Mouse (Mus musculus) CH12.LX (cell line): ENCODE measurements around the gene Nhsl2. TPM values are rescaled to one million over a fixed set of nuclear protein-coding genes. Genes with fewer than 3 reads are reported as not detected.

ENCODE experiments used
- DNase-seq: peaks from one replicate; pipeline ENCODE4 v3.0.0-alpha.2; 2013; ENCODE audit errors: extremely low read depth
- H3K27ac ChIP-seq: 2 replicates; pipeline ENCODE4 v1.5.1; 2012; ENCODE audit warnings: low read depth, mild to moderate bottlenecking, control low read depth, moderate library complexity; ENCODE audit not compliant: insufficient read depth
- H3K27me3 ChIP-seq: replicated peaks from 2 replicates; pipeline ENCODE3; 2012; ENCODE audit warnings: inconsistent platforms
- H3K36me3 ChIP-seq, 2 experiments: replicated peaks in 1 of 2; 2 replicates each; pipeline versions ENCODE3 to v1.6.1; 2012; ENCODE audit warnings: inconsistent platforms in 1 of 2, low read length in 1 of 2, mild to moderate bottlenecking in 1 of 2, mixed read lengths in 1 of 2, moderate library complexity in 1 of 2; ENCODE audit not compliant: control insufficient read depth in 1 of 2, insufficient read depth in 1 of 2
- H3K4me1 ChIP-seq, 2 experiments: 2 replicates each; pipeline ENCODE4 v1.6.1; 2012; ENCODE audit warnings: inconsistent platforms in 1 of 2, moderate library complexity in 1 of 2; ENCODE audit not compliant: insufficient read depth in 2 of 2, control insufficient read depth in 1 of 2
- H3K4me2 ChIP-seq: 2 replicates; pipeline ENCODE4 v1.6.1; 2012; ENCODE audit warnings: low read depth, mild to moderate bottlenecking, control low read depth; ENCODE audit not compliant: poor library complexity, insufficient read depth, severe bottlenecking
- H3K4me3 ChIP-seq, 3 experiments: fragments of 150-350 bp in 1 of 3; sonication (generic) in 1 of 3; replicated peaks in 1 of 3; 2 replicates each; pipeline versions ENCODE3 to v1.5.1; 2011 to 2012; ENCODE audit warnings: low read depth in 2 of 3, low read length in 2 of 3, mild to moderate bottlenecking in 2 of 3, moderate library complexity in 2 of 3, control low read depth in 1 of 3, improper control_type of control experiment in 1 of 3, inconsistent platforms in 1 of 3, mixed read lengths in 1 of 3; ENCODE audit not compliant: poor library complexity in 1 of 3
- H3K79me2 ChIP-seq: replicated peaks from 2 replicates; pipeline ENCODE4 v1.6.1; 2012; ENCODE audit warnings: mild to moderate bottlenecking, moderate library complexity; ENCODE audit not compliant: control insufficient read depth, poor library complexity, insufficient read depth, severe bottlenecking; ENCODE audit errors: extremely low read depth
- H3K9ac ChIP-seq: 2 replicates; pipeline ENCODE4 v1.6.1; 2012; ENCODE audit warnings: low read depth, mild to moderate bottlenecking, control low read depth, moderate library complexity; ENCODE audit not compliant: insufficient read depth
- H3K9me3 ChIP-seq: replicated peaks from 2 replicates; pipeline ENCODE3; 2012; ENCODE audit warnings: low read length, inconsistent platforms, mixed read lengths
- BHLHE40 ChIP-seq: IDR thresholded peaks from 2 replicates; pipeline ENCODE4 v1.6.1; 2011; ENCODE audit warnings: mild to moderate bottlenecking, low read depth, low read length, improper control_type of control experiment
- CHD1 ChIP-seq: IDR thresholded peaks from 2 replicates; pipeline ENCODE4 v1.6.1; 2012; ENCODE audit warnings: low read depth, low read length, improper control_type of control experiment, inconsistent platforms
- CHD2 ChIP-seq: IDR thresholded peaks from 2 replicates; pipeline ENCODE4 v1.6.1; 2011; ENCODE audit warnings: low read length, improper control_type of control experiment
- E2F4 ChIP-seq: IDR thresholded peaks from 2 replicates; pipeline ENCODE4 v1.6.1; 2011; ENCODE audit warnings: low read depth, low read length, improper control_type of control experiment; ENCODE audit not compliant: insufficient replicate concordance
- EP300 ChIP-seq: IDR thresholded peaks from 2 replicates; pipeline ENCODE4 v1.6.1; 2011; ENCODE audit warnings: low read length, improper control_type of control experiment
- HCFC1 ChIP-seq: IDR thresholded peaks from 2 replicates; pipeline ENCODE4 v1.6.1; 2012; ENCODE audit warnings: low read depth, mild to moderate bottlenecking, inconsistent platforms, low read length, improper control_type of control experiment
- JUN ChIP-seq: IDR thresholded peaks from 2 replicates; pipeline ENCODE4 v1.6.1; 2011; ENCODE audit warnings: low read depth, mild to moderate bottlenecking, low read length, improper control_type of control experiment, moderate library complexity; ENCODE audit not compliant: insufficient read depth
- KAT2A ChIP-seq: IDR thresholded peaks from 2 replicates; pipeline ENCODE4 v1.6.1; 2012; ENCODE audit warnings: low read length, improper control_type of control experiment, inconsistent platforms; ENCODE audit not compliant: insufficient replicate concordance
- MAFK ChIP-seq: IDR thresholded peaks from 2 replicates; pipeline ENCODE4 v1.6.1; 2011; ENCODE audit warnings: low read length, improper control_type of control experiment; ENCODE audit not compliant: insufficient replicate concordance
- MAX ChIP-seq: IDR thresholded peaks from 2 replicates; pipeline ENCODE4 v1.6.1; 2011; ENCODE audit warnings: low read length, improper control_type of control experiment
- MAZ ChIP-seq: IDR thresholded peaks from 2 replicates; pipeline ENCODE4 v1.6.1; 2012; ENCODE audit warnings: low read depth, mild to moderate bottlenecking, inconsistent platforms, low read length, improper control_type of control experiment, moderate library complexity
- MEF2A ChIP-seq: IDR thresholded peaks from 2 replicates; pipeline ENCODE4 v1.6.1; 2014; ENCODE audit warnings: low read depth, mild to moderate bottlenecking, inconsistent platforms, low read length, improper control_type of control experiment, borderline replicate concordance
- MXI1 ChIP-seq: IDR thresholded peaks from 2 replicates; pipeline ENCODE4 v1.6.1; 2011; ENCODE audit warnings: mild to moderate bottlenecking, low read depth, low read length, improper control_type of control experiment
- NELFE ChIP-seq: IDR thresholded peaks from 2 replicates; pipeline ENCODE4 v1.6.1; 2011; ENCODE audit warnings: low read depth, low read length, improper control_type of control experiment
- PAX5 ChIP-seq: IDR thresholded peaks from 2 replicates; pipeline ENCODE4 v1.6.1; 2012; ENCODE audit warnings: low read length, inconsistent platforms, mixed read lengths
- POLR2A ChIP-seq: IDR thresholded peaks from 2 replicates; pipeline ENCODE4 v1.6.1; 2011; ENCODE audit warnings: low read depth, mild to moderate bottlenecking, improper control_type of control experiment, low read length
- SIN3A ChIP-seq: IDR thresholded peaks from 2 replicates; pipeline ENCODE4 v1.6.1; 2012; ENCODE audit warnings: low read length, improper control_type of control experiment, inconsistent platforms
- SMC3 ChIP-seq: IDR thresholded peaks from 2 replicates; pipeline ENCODE4 v1.6.1; 2011; ENCODE audit warnings: low read depth, low read length, improper control_type of control experiment
- TBP ChIP-seq: conservative IDR thresholded peaks from 2 replicates; pipeline ENCODE4 v1.6.1; 2011; ENCODE audit warnings: low read depth, low read length, improper control_type of control experiment
- TCF12 ChIP-seq: IDR thresholded peaks from 2 replicates; pipeline ENCODE4 v1.6.1; 2014; ENCODE audit warnings: low read depth, mild to moderate bottlenecking, inconsistent platforms, low read length, improper control_type of control experiment
- USF1 ChIP-seq: IDR thresholded peaks from 2 replicates; pipeline ENCODE4 v1.6.1; 2014; ENCODE audit warnings: low read depth, mild to moderate bottlenecking, inconsistent platforms, low read length, improper control_type of control experiment
- ZC3H11A ChIP-seq: IDR thresholded peaks from 2 replicates; pipeline ENCODE4 v1.6.1; 2012; ENCODE audit warnings: low read depth, mild to moderate bottlenecking, inconsistent platforms, low read length, improper control_type of control experiment
- ZMIZ1 ChIP-seq: IDR thresholded peaks from 2 replicates; pipeline ENCODE4 v1.6.1; 2012; ENCODE audit warnings: low read depth, mild to moderate bottlenecking, inconsistent platforms, low read length, improper control_type of control experiment
- dilution Hi-C: fragments of 300-500 bp; cut with MboI; formaldehyde crosslinking; loops from 2 replicates; pipeline ENCODE4 v1.14.3; 2020; ENCODE audit warnings: low sequenced_read_pairs; ENCODE audit not compliant: extremely low pct_unique_long_range_greater_than_20kb, extremely low pct_ligation_motif_present
- in situ Hi-C: fragments of 300-500 bp; cut with MboI; formaldehyde crosslinking; loops from 3 replicates; pipeline ENCODE4 v1.14.3; 2019; ENCODE audit warnings: low sequenced_read_pairs, low pct_ligation_motif_present, low pct_unique_long_range_greater_than_20kb, mixed read lengths
- polyA plus RNA-seq: library from polyadenylated mRNA; unstranded; fragments of >175 nt; gene quantifications from 2 replicates; pipeline ENCODE4 v1.2.1, GENCODE M21; 2012; ENCODE audit warnings: low read depth; ENCODE audit not compliant: insufficient read length
- total RNA-seq, 2 experiments: library from RNA; depleted of rRNA; stranded (reverse); fragments of 300-350 nt in 1 of 2; fragments of >200 nt in 1 of 2; gene quantifications; 2 replicates each; pipeline ENCODE4 v1.2.3; 2012 to 2014

Gene Nhsl2
- total and polyA plus RNA-seq, 3 experiments: 0.10 to 0.17 TPM; not detected in 1

DNA sequence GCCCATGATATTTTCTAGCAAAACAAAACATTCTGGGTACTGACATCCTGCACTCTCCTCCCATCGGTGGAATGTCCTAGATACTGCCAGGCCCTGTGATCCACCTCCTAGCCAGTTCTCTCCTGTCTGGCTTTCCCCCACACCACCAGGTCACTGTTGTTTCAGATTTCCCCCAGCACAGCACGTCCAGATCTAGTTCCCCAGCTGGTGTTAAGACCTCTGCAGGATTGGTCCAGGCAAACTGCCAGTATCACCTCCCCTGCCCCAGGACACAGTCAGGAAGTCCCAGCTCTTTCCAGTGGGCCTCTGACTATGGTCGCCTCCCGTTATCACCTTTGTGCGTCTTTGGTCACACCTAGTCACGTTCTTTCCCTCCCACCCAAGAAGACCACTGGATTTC is 134.5 kb downstream of the Nhsl2 start:
- Histone ChIP-seq H3K4me1 (0 out of 4 replicates have a peak, but pooled peaks cover 0 to 7% of the 10 kb centered on the region in 2 experiments), H3K9ac (no peak overlapping the region), H3K79me2 (no peaks in the 10 kb centered on the region), H3K27ac (no peak overlapping the region), H3K4me2 (no peak overlapping the region), H3K9me3 (no peaks in the 10 kb centered on the region), H3K27me3 (no peaks in the 10 kb centered on the region), H3K36me3 (no peaks in the 10 kb centered on the region), H3K4me3 (no peak overlapping the region)
- no peak for TF ChIP-seq MEF2A
- no peak for TF ChIP-seq POLR2A
- TF ChIP-seq KAT2A: no peak
- TF ChIP-seq JUN: no peak
- no peak for TF ChIP-seq NELFE
- no peak for TF ChIP-seq BHLHE40
- TF ChIP-seq TBP: no peak
- no peak for TF ChIP-seq ZC3H11A
- no peak for TF ChIP-seq MAX
- TF ChIP-seq E2F4: no peak
- no peak for TF ChIP-seq MAFK
- no peak for TF ChIP-seq SMC3
- no peak for TF ChIP-seq TCF12
- no peak for TF ChIP-seq MAZ
- TF ChIP-seq HCFC1: no peak
- no peak for TF ChIP-seq CHD1
- TF ChIP-seq MXI1: no peak
- dilution Hi-C loops: no loop called here
- in situ Hi-C loops: no loop called here
- no peak for DNase-seq

DNA sequence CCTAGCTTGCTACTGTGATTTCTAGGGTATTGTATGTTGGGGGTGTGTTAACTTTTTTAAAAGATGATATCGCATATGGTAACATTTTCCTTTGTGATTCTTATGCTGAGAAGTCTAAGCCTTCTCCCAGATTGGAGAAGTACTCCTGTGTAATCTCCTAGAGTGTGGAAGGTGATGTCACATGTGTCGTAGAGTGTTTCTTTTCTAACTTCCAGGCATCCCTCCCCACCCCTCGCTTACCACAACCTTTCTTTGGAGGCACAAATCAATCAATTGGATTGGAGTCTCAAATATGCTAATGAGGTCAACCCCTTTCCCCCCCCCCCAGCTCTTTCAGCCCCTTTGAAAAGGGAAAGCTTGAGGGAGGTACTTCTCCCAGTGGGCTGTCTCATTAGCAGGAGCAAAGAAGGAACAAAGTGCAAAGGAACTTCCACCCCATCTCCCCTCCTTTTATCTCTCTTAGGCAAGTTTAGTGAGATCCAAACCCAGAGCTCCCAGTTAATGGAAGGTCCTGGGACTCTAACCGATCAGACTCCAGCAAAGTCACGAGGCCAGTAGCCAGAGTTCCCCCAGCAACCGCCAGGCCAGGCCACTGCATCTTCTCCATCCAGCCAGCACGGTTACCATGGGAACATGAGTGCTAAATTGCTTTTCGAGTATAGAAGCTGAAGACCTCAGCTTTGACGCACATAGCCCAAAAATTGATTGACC is 137.6 kb downstream of the Nhsl2 start:
- H3K4me1 ChIP-seq: 0 out of 4 replicates have a peak, but pooled peaks cover 0 to 7% of the 10 kb centered on the region in 2 experiments
- no peak overlapping the region for H3K4me3 ChIP-seq
- no peak overlapping the region for H3K9ac ChIP-seq
- no peaks in the 10 kb centered on the region for H3K36me3 ChIP-seq
- TF ChIP-seq E2F4 (no peak), ZMIZ1 (no peak), CHD2 (no peak), SIN3A (no peak), PAX5 (no peak), MXI1 (no peak), EP300 (no peak), MAZ (no peak), USF1 (no peak), MAFK (no peak), SMC3 (no peak)
- H3K27ac ChIP-seq: no peak overlapping the region
- H3K27me3 ChIP-seq: no peaks in the 10 kb centered on the region
- H3K4me2 ChIP-seq: no peak overlapping the region
- no peak for DNase-seq
- H3K79me2 ChIP-seq: no peaks in the 10 kb centered on the region
- H3K9me3 ChIP-seq: no peaks in the 10 kb centered on the region
- dilution Hi-C loops: no loop called here
- in situ Hi-C loops: no loop called here
